Mouse (Mus musculus) bone marrow macrophage, adult 2 months (primary cell): ENCODE measurements around the gene Fam168a.

Experiments
- CTCF ChIP-seq: IDR thresholded peaks from 2 replicates; pipeline ENCODE4 v1.5.1; 2012; ENCODE audit warnings: low read depth, mild to moderate bottlenecking, low read length, moderate library complexity
- POLR2A ChIP-seq: IDR thresholded peaks from 2 replicates; pipeline ENCODE4 v1.6.1; 2012; ENCODE audit warnings: mild to moderate bottlenecking, low read depth, low read length, borderline replicate concordance

GRCm38 (mm10) chr7:100673452-100673851, 33.0 kb upstream of the Fam168a start:
- no peak for TF ChIP-seq CTCF
- no peak for TF ChIP-seq POLR2A
